Mouse (Mus musculus): ENCODE results near the gene Arpc4. TPM values are rescaled to one million over a fixed set of nuclear protein-coding genes. Genes with fewer than 3 reads are reported as not detected.

Gene Arpc4
- total and polyA plus RNA-seq, 2 experiments from 2014 or later = 219 to 564 TPM

- H3K36me3 ChIP-seq (ENCODE audit: insufficient read depth) = no peaks in the 10 kb centered on the region; the same call in 1 of the 2 replicates
- ATAC-seq (peak; percentile 100), DNase-seq (peak; percentile 99)
- WGBS = under 1% methylated on average over 25 of the region's 25 CpGs
- no peak for TF ChIP-seq CTCF (IDR thresholded peaks at IDR 0.05; ENCODE audit: low read depth)
- H3K27me3 ChIP-seq (ENCODE audit: insufficient read depth, low read length) = no peaks in the 10 kb centered on the region
- peak within 1 kb of the TSS; percentile 63 for H3K9ac ChIP-seq
- H3K4me2 ChIP-seq (ENCODE audit: low read depth) = peak within 1 kb of the TSS; percentile 82
- peak within 1 kb of the TSS; percentile 17; the same call in 1 of the 2 replicates for H3K27ac ChIP-seq (ENCODE audit: low read depth, low read length)
- peak within 1 kb of the TSS; percentile 59 for H3K4me3 ChIP-seq (ENCODE audit: low read depth, low read length)
- no peaks in the 10 kb centered on the region for H3K9me3 ChIP-seq (ENCODE audit: low read length)
- H3K4me1 ChIP-seq (ENCODE audit: insufficient read depth) = no peaks in the 10 kb centered on the region
These were observed 41.3 kb downstream of the Arpc4 start, which contains the start of gene Rpusd3 for GRCm38 (mm10) chr6:113419199-113419587. Gene Rpusd3, minus strand, starts transcription at chr6:113419340.

- 69% methylated on average over 4 of the region's 4 CpGs for WGBS
- Histone ChIP-seq H3K27ac (ENCODE audit: low read depth, low read length) (no peak overlapping the region), H3K4me3 (ENCODE audit: low read depth, low read length) (no peak overlapping the region), H3K27me3 (ENCODE audit: insufficient read depth, low read length) (no peaks in the 10 kb centered on the region), H3K9me3 (ENCODE audit: low read length) (no peaks in the 10 kb centered on the region), H3K36me3 (ENCODE audit: insufficient read depth) (no peaks in the 10 kb centered on the region), H3K4me1 (ENCODE audit: insufficient read depth) (no peaks in the 10 kb centered on the region), H3K9ac (no peak overlapping the region), H3K4me2 (ENCODE audit: low read depth) (no peak overlapping the region)
- no peak for DNase-seq
- TF ChIP-seq CTCF (IDR thresholded peaks at IDR 0.05; ENCODE audit: low read depth) = no peak
- no peak for ATAC-seq
These were observed 45.1 kb downstream of the Arpc4 start for GRCm38 (mm10) chr6:113423000-113423399.

GRCm38 (mm10) chr6:113424187-113424586, 46.3 kb downstream of the Arpc4 start:
- no peaks in the 10 kb centered on the region for H3K4me1 ChIP-seq (ENCODE audit: insufficient read depth)
- H3K9ac ChIP-seq = no peak overlapping the region
- H3K4me2 ChIP-seq (ENCODE audit: low read depth) = no peak overlapping the region
- H3K27me3 ChIP-seq (ENCODE audit: insufficient read depth, low read length) = no peaks in the 10 kb centered on the region
- H3K9me3 ChIP-seq (ENCODE audit: low read length) = no peaks in the 10 kb centered on the region
- H3K27ac ChIP-seq (ENCODE audit: low read depth, low read length) = no peak overlapping the region
- H3K36me3 ChIP-seq (ENCODE audit: insufficient read depth) = no peaks in the 10 kb centered on the region
- TF ChIP-seq CTCF (IDR thresholded peaks at IDR 0.05; ENCODE audit: low read depth) = no peak
- DNase-seq (no peak), ATAC-seq (no peak)
- WGBS = 84% methylated on average over 7 of the region's 7 CpGs
- no peak overlapping the region for H3K4me3 ChIP-seq (ENCODE audit: low read depth, low read length)

- WGBS = 92% methylated on average over 4 of the region's 4 CpGs
- Histone ChIP-seq H3K27me3 (ENCODE audit: insufficient read depth, low read length) (no peaks in the 10 kb centered on the region), H3K4me2 (ENCODE audit: low read depth) (no peak overlapping the region), H3K36me3 (ENCODE audit: insufficient read depth) (no peaks in the 10 kb centered on the region), H3K27ac (ENCODE audit: low read depth, low read length) (no peak overlapping the region), H3K9me3 (ENCODE audit: low read length) (no peaks in the 10 kb centered on the region), H3K4me1 (ENCODE audit: insufficient read depth) (no peaks in the 10 kb centered on the region), H3K4me3 (ENCODE audit: low read depth, low read length) (no peak overlapping the region), H3K9ac (no peak overlapping the region)
- ATAC-seq (no peak), DNase-seq (no peak)
- no peak for TF ChIP-seq CTCF (IDR thresholded peaks at IDR 0.05; ENCODE audit: low read depth)
These were observed 48.8 kb downstream of the Arpc4 start for GRCm38 (mm10) chr6:113426696-113427095.

- ATAC-seq (no peak), DNase-seq (peak; percentile 28)
- H3K27ac ChIP-seq (ENCODE audit: low read depth, low read length) = no peak overlapping the region
- TF ChIP-seq CTCF (IDR thresholded peaks at IDR 0.05; ENCODE audit: low read depth) = peak; percentile 77
- H3K27me3 ChIP-seq (ENCODE audit: insufficient read depth, low read length) = no peaks in the 10 kb centered on the region
- no peaks in the 10 kb centered on the region for H3K4me1 ChIP-seq (ENCODE audit: insufficient read depth)
- H3K36me3 ChIP-seq (ENCODE audit: insufficient read depth) = no peaks in the 10 kb centered on the region
- H3K9ac ChIP-seq = no peak overlapping the region
- WGBS = 64% methylated on average over 3 of the region's 3 CpGs
- H3K4me2 ChIP-seq (ENCODE audit: low read depth) = no peak overlapping the region
- no peaks in the 10 kb centered on the region for H3K9me3 ChIP-seq (ENCODE audit: low read length)
- H3K4me3 ChIP-seq (ENCODE audit: low read depth, low read length) = no peak overlapping the region
These were observed 49.5 kb downstream of the Arpc4 start for GRCm38 (mm10) chr6:113427397-113427796.

GRCm38 (mm10) chr6:113428006-113428405, 50.1 kb downstream of the Arpc4 start:
- no peak overlapping the region for H3K9ac ChIP-seq
- WGBS = 94% methylated on average over 16 of the region's 16 CpGs
- H3K4me2 ChIP-seq (ENCODE audit: low read depth) = no peak overlapping the region
- H3K36me3 ChIP-seq (ENCODE audit: insufficient read depth) = no peaks in the 10 kb centered on the region
- H3K9me3 ChIP-seq (ENCODE audit: low read length) = no peaks in the 10 kb centered on the region
- no peaks in the 10 kb centered on the region for H3K4me1 ChIP-seq (ENCODE audit: insufficient read depth)
- TF ChIP-seq CTCF (IDR thresholded peaks at IDR 0.05; ENCODE audit: low read depth) = no peak
- H3K4me3 ChIP-seq (ENCODE audit: low read depth, low read length) = no peak overlapping the region
- DNase-seq = no peak
- H3K27me3 ChIP-seq (ENCODE audit: insufficient read depth, low read length) = no peaks in the 10 kb centered on the region
- no peak for ATAC-seq
- no peak overlapping the region for H3K27ac ChIP-seq (ENCODE audit: low read depth, low read length)

- no peaks in the 10 kb centered on the region for H3K4me1 ChIP-seq (ENCODE audit: insufficient read depth)
- no peak overlapping the region for H3K4me3 ChIP-seq (ENCODE audit: low read depth, low read length)
- no peak overlapping the region for H3K4me2 ChIP-seq (ENCODE audit: low read depth)
- no peak overlapping the region for H3K9ac ChIP-seq
- no peaks in the 10 kb centered on the region for H3K36me3 ChIP-seq (ENCODE audit: insufficient read depth)
- H3K27me3 ChIP-seq (ENCODE audit: insufficient read depth, low read length) = no peaks in the 10 kb centered on the region
- no peak overlapping the region for H3K27ac ChIP-seq (ENCODE audit: low read depth, low read length)
- H3K9me3 ChIP-seq (ENCODE audit: low read length) = no peaks in the 10 kb centered on the region
- ATAC-seq = no peak
- no peak for DNase-seq
- 78% methylated on average over 3 of the region's 3 CpGs for WGBS
- no peak for TF ChIP-seq CTCF (IDR thresholded peaks at IDR 0.05; ENCODE audit: low read depth)
These were observed 52.0 kb downstream of the Arpc4 start for GRCm38 (mm10) chr6:113429965-113430364.
